Mouse (Mus musculus) left cerebral cortex, postnatal 4 days (tissue): Measurements from ENCODE around the gene C2. TPM values are rescaled to one million over a fixed set of nuclear protein-coding genes. Genes with fewer than 3 reads are reported as not detected.
A peak's percentile ranks its signal among the peaks of the same experiment; 100 is the strongest.
"Not testable (repeated sequence)": the region's sequence is repeated elsewhere in the genome, so short reads cannot be mapped to it uniquely, and the experiment has no call there.

Experiments
- DNase-seq: peaks from one replicate; pipeline ENCODE4 v3.0.0-alpha.2; 2022
- intact Hi-C: fragments of 180-260 bp; cut with DNase I; formaldehyde crosslinking; loops from one replicate; pipeline ENCODE4 v1.15.1; 2025
- microRNA-seq: library from miRNA; unstranded; fragments of <30 nt; microRNA quantifications from one replicate; pipeline ENCODE4 v1.2.0, GENCODE M21; 2022
- total RNA-seq, 2 experiments: library from RNA; stranded (reverse); gene quantifications; 2 replicates each; pipeline ENCODE4 v1.2.3; 2021

C2 gene
- total RNA-seq, 2 experiments from 2014 or later: 2.1 to 3.2 TPM

DNA sequence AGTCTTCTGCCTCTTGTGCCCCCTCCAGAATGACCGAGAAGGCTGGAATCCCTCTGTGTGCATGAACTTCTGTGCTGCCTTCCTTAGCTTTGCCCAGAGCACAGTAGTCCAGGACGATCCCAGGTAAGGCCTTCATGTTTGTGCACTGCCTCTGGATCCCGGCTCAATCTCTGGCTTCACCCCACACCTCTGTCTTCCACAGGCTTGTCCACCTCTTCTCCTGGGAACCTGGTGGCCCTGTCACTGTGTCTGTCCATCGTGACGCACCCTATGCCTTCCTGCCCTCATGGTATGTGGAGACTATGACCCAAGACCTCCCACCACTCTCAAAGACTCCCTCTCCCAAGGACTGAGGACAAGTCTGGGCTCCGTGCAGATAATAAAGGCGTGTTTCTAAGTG is 59.3 kb downstream of the C2 start:
- intact Hi-C loops: loop anchor here (5.0 kb wide), 1 partner anchor 186 kb away; no protein-coding TSS in a partner anchor
- no peak for DNase-seq

DNA sequence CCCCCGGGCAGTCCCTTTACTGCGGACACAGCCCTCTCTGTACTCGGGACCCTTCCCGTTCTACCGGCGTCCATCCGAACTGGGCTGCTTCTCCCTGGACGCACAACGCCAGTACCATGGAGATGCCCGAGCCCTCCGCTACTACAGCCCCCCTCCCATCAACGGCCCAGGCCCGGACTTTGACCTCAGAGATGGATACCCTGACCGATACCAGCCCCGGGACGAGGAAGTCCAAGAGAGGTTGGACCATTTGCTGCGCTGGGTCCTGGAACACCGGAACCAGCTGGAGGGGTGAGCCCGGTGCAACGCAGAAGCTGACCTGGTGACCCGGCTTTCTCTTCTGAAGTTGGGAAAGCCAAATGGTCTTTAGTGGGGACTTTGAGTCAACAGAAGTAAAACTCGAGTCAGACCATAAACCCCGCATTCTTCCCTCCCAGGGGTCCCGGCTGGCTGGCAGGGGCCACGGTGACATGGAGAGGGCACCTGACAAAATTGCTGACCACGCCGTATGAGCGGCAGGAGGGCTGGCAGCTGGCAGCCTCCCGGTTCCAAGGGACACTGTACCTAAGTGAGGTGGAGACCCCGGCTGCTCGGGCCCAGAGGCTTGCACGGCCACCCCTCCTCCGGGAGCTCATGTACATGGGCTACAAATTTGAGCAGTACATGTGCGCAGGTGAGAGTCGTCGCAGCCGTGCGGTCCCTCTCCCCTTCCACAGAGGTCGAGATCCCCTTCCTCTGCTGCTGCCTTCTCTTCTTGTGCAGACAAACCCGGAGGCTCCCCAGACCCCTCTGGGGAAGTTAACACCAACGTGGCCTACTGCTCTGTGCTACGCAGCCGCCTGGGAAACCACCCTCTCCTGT is 60.4 kb downstream of the C2 start:
- intact Hi-C loops: loop anchor here (5.0 kb wide), 1 partner anchor 185 kb away; no protein-coding TSS in a partner anchor
- peak; percentile 23 for DNase-seq

DNA sequence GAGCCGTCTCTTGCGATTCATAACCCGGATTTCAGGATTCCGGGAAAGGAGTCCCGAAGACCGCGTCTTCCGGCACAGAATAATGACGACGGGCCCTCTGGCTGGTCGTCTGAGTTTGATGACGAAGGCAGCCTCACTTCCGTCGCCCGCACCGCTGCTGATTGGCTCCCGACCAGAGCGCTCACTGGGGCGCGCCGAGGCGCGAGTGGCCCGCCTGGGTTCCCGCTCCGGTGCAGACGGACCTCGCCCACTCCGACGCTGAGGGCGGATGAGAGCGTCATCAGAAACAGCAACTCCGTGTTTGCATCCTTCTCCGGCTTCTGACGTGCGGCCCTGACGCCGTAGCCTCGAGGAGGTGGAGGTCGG is 61.2 kb downstream of the C2 start, which contains the start of the genes Stk19 and Dxo:
Gene Stk19 (minus strand): TSS at position 90 of the 366 bp plus-strand sequence.
Gene Dxo (plus strand): TSS at position 164 of the 366 bp plus-strand sequence.
- intact Hi-C loops: loop anchor here (5.0 kb wide), 1 partner anchor 185 kb away; no protein-coding TSS in a partner anchor
- peak; percentile 97 for DNase-seq

DNA sequence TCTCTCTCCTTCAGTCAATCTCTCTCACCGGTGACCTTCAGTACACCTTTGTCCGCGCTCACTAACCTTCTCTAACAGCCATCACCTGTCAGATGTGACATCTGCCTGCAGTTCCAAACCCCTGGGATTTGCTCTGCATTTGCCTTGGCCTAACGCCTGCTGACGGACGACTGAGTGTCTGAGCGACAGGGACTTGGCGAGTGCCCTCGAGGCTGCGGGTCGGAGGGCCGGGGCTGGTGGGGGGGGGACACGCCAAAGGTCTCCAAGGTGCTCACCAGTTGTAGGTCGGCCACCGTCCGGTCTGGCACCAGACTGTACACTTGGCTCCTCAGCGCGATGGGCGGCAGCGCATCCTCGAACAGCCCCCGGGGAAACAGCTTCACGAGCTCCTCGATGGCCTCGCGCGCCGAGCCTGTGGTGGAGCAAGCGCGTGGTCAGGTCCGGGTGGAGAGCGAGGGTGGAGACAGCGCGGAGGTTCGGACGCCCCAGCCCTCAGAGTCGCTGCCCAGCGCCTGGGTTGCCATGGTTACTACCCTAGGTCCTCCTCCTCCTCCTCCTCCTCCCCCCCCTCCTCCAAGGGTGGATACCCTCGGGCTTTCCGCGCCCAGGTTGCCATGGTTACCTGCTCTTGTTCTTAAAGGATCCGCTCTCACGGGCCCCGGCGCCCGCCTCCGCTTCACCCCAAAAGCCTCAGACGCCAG is 61.8 kb downstream of the C2 start:
- intact Hi-C loops: loop anchor here (5.0 kb wide), 1 partner anchor 184 kb away; no protein-coding TSS in a partner anchor
- DNase-seq: no peak

DNA sequence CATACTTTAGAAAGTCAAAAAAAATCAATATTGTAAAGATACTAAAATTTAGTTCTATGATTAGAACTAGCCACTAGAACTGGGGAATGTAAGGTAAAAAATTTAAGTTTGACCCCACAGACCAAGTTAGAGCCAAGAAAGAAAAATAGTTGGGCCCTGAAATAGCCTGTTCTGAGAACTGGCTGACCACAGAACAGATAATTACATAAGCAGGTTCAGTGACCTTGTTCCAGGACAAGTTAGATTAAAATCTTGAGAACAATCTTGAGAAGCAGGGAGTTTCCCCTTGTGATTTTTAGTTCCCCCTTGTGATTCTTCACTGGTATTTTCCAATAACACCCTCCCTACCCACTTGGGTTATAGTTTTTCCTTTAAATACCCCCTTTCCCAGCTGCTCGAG is 67.3 kb downstream of the C2 start:
- intact Hi-C loops, DNase-seq: not testable (repeated sequence)

DNA sequence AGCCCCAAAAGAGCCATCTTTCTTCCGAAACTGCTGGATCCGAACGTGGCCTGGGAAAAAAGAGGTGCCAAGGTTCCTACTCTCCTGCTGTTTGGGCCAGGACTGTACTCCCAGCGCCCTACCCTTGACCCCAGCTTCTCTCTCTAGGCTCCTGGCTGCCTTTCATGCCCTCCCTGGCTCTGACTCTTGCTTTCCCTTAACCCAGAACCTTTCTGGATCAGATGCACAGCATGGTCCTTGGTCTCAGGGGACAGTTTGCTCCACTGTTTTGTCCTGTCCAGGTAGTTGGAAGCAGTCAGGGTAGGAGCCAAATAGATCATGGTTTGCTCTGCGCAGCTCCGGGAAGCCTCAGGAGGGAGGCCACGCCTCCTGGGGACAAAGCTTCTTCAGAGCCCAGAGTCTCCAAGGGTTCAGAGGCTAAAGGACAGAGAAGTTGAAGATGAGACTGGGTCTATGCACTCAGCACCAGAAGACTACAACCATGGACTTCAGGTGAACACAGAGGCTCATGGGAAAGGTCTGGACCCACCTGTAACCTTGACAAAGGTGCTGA is 83.2 kb downstream of the C2 start:
- intact Hi-C loops: no loop called here
- no peak for DNase-seq

DNA sequence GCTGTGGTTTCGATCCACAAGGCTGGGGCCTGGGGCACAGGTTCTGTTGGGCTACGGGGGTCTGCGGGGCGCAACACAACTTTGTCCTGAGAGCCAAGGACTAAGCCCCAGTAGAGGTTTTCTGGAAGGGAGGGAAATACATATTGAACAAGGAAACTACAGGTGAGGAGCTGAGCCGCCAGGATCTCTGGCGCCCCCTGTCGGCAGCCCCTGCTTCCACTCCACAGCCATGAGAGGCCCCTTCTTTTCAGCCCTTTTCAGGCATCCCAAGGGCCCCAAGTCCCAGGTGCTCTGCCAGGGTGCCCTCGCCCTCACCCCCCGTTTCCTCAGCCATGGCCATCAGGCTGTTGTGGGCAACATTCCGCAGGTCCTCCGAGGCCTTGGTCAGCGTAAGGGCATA is 84.3 kb downstream of the C2 start:
- DNase-seq: peak; percentile 35
- intact Hi-C loops: not testable (repeated sequence)

Small RNA genes lying within 50 kb of the gene (microRNA-seq; reads per million reads assigned to microRNA genes)
- gene Mir6970: 1.5 reads per million
- gene Mir6971: 5.4 reads per million, percentile 13 among the genes with 10 or more reads in this experiment
- not detected for gene Mir6972

Other genes with a start within 250 kb of the C2 start
- gene Tnxb, start 227.7 kb downstream of the C2 start, total RNA-seq: 1 to 10 TPM; 1.9 to 2.2 TPM
- gene C4b, start 154.4 kb downstream of the C2 start, total RNA-seq: 1 to 10 TPM; 4.4 TPM
- gene Cyp21a1, start 93.7 kb downstream of the C2 start, total RNA-seq: not detected
- 10 to 100 TPM; 47.9 to 48.2 TPM for gene Stk19, start 61.3 kb downstream of the C2 start, total RNA-seq
- 10 to 100 TPM; 33.8 to 38.1 TPM for gene Dxo, start 61.2 kb downstream of the C2 start, total RNA-seq
- 10 to 100 TPM; 68.5 to 74.7 TPM for gene Skiv2l, start 48.1 kb downstream of the C2 start, total RNA-seq
- gene Nelfe, start 47.9 kb downstream of the C2 start, total RNA-seq: 10 to 100 TPM; 31.7 to 32.8 TPM
- under 1 TPM; 0.28 to 0.66 TPM for gene Cfb, start 35.7 kb downstream of the C2 start, total RNA-seq
- 10 to 100 TPM; 35.4 to 38.3 TPM for gene Zbtb12, start 18.8 kb downstream of the C2 start, total RNA-seq
- not detected for gene Gm20547, start 16.2 kb downstream of the C2 start, total RNA-seq
- gene Ehmt2, start 204 bp upstream of the C2 start, total RNA-seq: 100 to 1,000 TPM; 232 to 251 TPM
- gene Slc44a4, start 16.2 kb upstream of the C2 start, total RNA-seq: under 1 TPM in 1 of 2 experiments, not detected in 1; 0.20 TPM
- 10 to 100 TPM; 18.8 to 19.1 TPM for gene Neu1, start 33.0 kb upstream of the C2 start, total RNA-seq
- 1 to 10 TPM; 1.6 to 2.3 TPM for gene Hspa1b, start 61.0 kb upstream of the C2 start, total RNA-seq
- not detected for gene Gm20481, start 71.6 kb upstream of the C2 start, total RNA-seq
- gene Hspa1a, start 73.9 kb upstream of the C2 start, total RNA-seq: 1 to 10 TPM; 3.1 to 5.2 TPM
- gene Hspa1l, start 74.4 kb upstream of the C2 start, total RNA-seq: under 1 TPM in 1 of 2 experiments, not detected in 1; 0.22 TPM
- gene Lsm2, start 83.6 kb upstream of the C2 start, total RNA-seq: 10 to 100 TPM; 35.9 to 38.5 TPM
- 10 to 100 TPM; 91.0 to 94.3 TPM for gene Vars, start 102.7 kb upstream of the C2 start, total RNA-seq
- under 1 TPM; 0.12 to 0.16 TPM for gene Vwa7, start 118.3 kb upstream of the C2 start, total RNA-seq
- under 1 TPM; 0.98 to 0.99 TPM for gene Sapcd1, start 129.8 kb upstream of the C2 start, total RNA-seq
- gene Msh5, start 148.5 kb upstream of the C2 start, total RNA-seq: 1 to 10 TPM; 2.0 to 3.2 TPM
- gene Clic1, start 151.7 kb upstream of the C2 start, total RNA-seq: 10 to 100 TPM; 20.2 to 20.3 TPM
- 100 to 1,000 TPM; 101 to 115 TPM for gene Ddah2, start 160.8 kb upstream of the C2 start, total RNA-seq
- gene Ly6g6c, start 167.1 kb upstream of the C2 start, total RNA-seq: not detected
- not detected for gene Mpig6b, start 167.9 kb upstream of the C2 start, total RNA-seq
- 1 to 10 TPM; 2.8 to 3.4 TPM for gene Ly6g6e, start 178.6 kb upstream of the C2 start, total RNA-seq
- not detected for gene Ly6g6d, start 179.8 kb upstream of the C2 start, total RNA-seq
- gene Ly6g6f, start 187.3 kb upstream of the C2 start, total RNA-seq: not detected
- 10 to 100 TPM; 66.7 to 73.6 TPM for gene Abhd16a, start 191.0 kb upstream of the C2 start, total RNA-seq
- not detected for gene Ly6g5c, start 210.0 kb upstream of the C2 start, total RNA-seq
- 1 to 10 TPM in 1 of 2 experiments, under 1 TPM in 1; 0.81 to 2.3 TPM for gene Ly6g5b, start 217.2 kb upstream of the C2 start, total RNA-seq
- 10 to 100 TPM; 10.7 to 12.1 TPM for gene Gpank1, start 223.2 kb upstream of the C2 start, total RNA-seq
- 100 to 1,000 TPM; 210 to 214 TPM for gene Csnk2b, start 223.8 kb upstream of the C2 start, total RNA-seq
- 10 to 100 TPM; 19.8 to 20.1 TPM for gene D17H6S53E, start 228.1 kb upstream of the C2 start, total RNA-seq
- under 1 TPM in 1 of 2 experiments, not detected in 1; 0.52 TPM for gene Apom, start 233.8 kb upstream of the C2 start, total RNA-seq
- gene Bag6, start 236.9 kb upstream of the C2 start, total RNA-seq: 100 to 1,000 TPM; 395 to 410 TPM